Mouse (Mus musculus) midbrain, postnatal 0 days (tissue): Measurements from ENCODE around the gene Zfp423. TPM values are rescaled to one million over a fixed set of nuclear protein-coding genes. Genes with fewer than 3 reads are reported as not detected.

Experiments
- ATAC-seq: fragments of 200-750 bp; cut with Nextera tagmentation; 2 replicates; pipeline ENCODE4 v1.8.0; 2017; ENCODE audit warnings: moderate number of reproducible peaks, mild to moderate bottlenecking, moderate TSS enrichment, moderate library complexity; ENCODE audit not compliant: low FRiP score
- DNase-seq: peaks from one replicate; pipeline ENCODE4 v3.0.0-alpha.2; 2015; ENCODE audit warnings: low spot score
- H3K27ac ChIP-seq: fragments of 300-500 bp; sonication (generic); 2 replicates; pipeline ENCODE4 v1.5.1; 2014; ENCODE audit warnings: low read depth, mild to moderate bottlenecking, low read length, mixed read lengths
- H3K27me3 ChIP-seq: fragments of 300-500 bp; sonication (generic); 2 replicates; pipeline ENCODE4 v1.6.1; 2014; ENCODE audit warnings: low read length, control low read depth, mixed read lengths; ENCODE audit not compliant: insufficient read depth
- H3K36me3 ChIP-seq: fragments of 300-500 bp; sonication (generic); 2 replicates; pipeline ENCODE4 v1.6.1; 2014; ENCODE audit warnings: low read length, control low read depth, mixed read lengths; ENCODE audit not compliant: insufficient read depth
- H3K4me1 ChIP-seq: fragments of 300-500 bp; sonication (generic); 2 replicates; pipeline ENCODE4 v1.6.1; 2014; ENCODE audit warnings: mild to moderate bottlenecking, control low read depth, antibody characterized with exemption, low read length, mixed read lengths; ENCODE audit not compliant: insufficient read depth
- H3K4me2 ChIP-seq: fragments of 300-500 bp; sonication (generic); 2 replicates; pipeline ENCODE4 v1.6.1; 2014; ENCODE audit warnings: low read depth, mild to moderate bottlenecking, low read length, mixed read lengths; ENCODE audit not compliant: poor library complexity, severe bottlenecking
- H3K4me3 ChIP-seq: fragments of 300-500 bp; sonication (generic); 2 replicates; pipeline ENCODE4 v1.5.1; 2014; ENCODE audit warnings: low read depth, mild to moderate bottlenecking, low read length, moderate library complexity
- H3K9ac ChIP-seq: fragments of 300-500 bp; sonication (generic); replicated peaks from 2 replicates; pipeline ENCODE4 v1.6.1; 2014; ENCODE audit warnings: mild to moderate bottlenecking, low read length, moderate library complexity, mixed read lengths; ENCODE audit not compliant: poor library complexity, severe bottlenecking
- H3K9me3 ChIP-seq: fragments of 300-500 bp; sonication (generic); 2 replicates; pipeline ENCODE4 v1.6.1; 2016; ENCODE audit warnings: low read length, control low read depth
- CTCF ChIP-seq: IDR thresholded peaks from 2 replicates; pipeline ENCODE4 v1.5.1; 2016; ENCODE audit warnings: antibody characterized with exemption, mild to moderate bottlenecking
- WGBS: fragments of 180-500 bp; shearing (Covaris S2); extraction: QIAGEN DNeasy Blood & Tissue Kit; methylation state at CpG from one replicate; pipeline ENCODE4 v1.1.7; 2014; 5-methylcytosine and 5-hydroxymethylcytosine counted together
- polyA plus RNA-seq: library from polyadenylated mRNA; unstranded; fragments of >200 nt; fragmentation: Nextera tagmentation; extraction: Ambion mirVana; gene quantifications from 2 replicates; pipeline ENCODE4 v1.2.1, GENCODE M21; 2015
- total RNA-seq: library from RNA; depleted of rRNA; stranded (reverse); fragments of >200 nt; gene quantifications from 2 replicates; pipeline ENCODE4 v1.2.3, GENCODE M21; 2014; rRNA removed

Zfp423 gene
- total and polyA plus RNA-seq, 2 experiments from 2014 or later, result 22.9 to 57.5 TPM

- no peaks in the 10 kb centered on the region for H3K27me3 ChIP-seq
- no peak for TF ChIP-seq CTCF
- H3K4me1 ChIP-seq, result no peaks in the 10 kb centered on the region
- H3K4me3 ChIP-seq, result no peak overlapping the region
- no peak overlapping the region for H3K27ac ChIP-seq
- ATAC-seq (no peak), DNase-seq (peak; percentile 30)
- H3K4me2 ChIP-seq, result no peak overlapping the region
- no peaks in the 10 kb centered on the region for H3K9me3 ChIP-seq
- WGBS, result 88% methylated on average over 12 of the region's 12 CpGs
- H3K9ac ChIP-seq, result no peak overlapping the region
- no peaks in the 10 kb centered on the region for H3K36me3 ChIP-seq
Measured at GRCm38 (mm10) chr8:87621181-87621580, 338.2 kb downstream of the Zfp423 start.

- H3K9ac ChIP-seq, result no peak overlapping the region
- no peak overlapping the region for H3K4me2 ChIP-seq
- H3K36me3 ChIP-seq, result no peaks in the 10 kb centered on the region
- H3K4me3 ChIP-seq, result no peak overlapping the region
- no peak overlapping the region for H3K27ac ChIP-seq
- no peaks in the 10 kb centered on the region for H3K27me3 ChIP-seq
- DNase-seq (peak; percentile 71), ATAC-seq (no peak; the same call in 1 of the 2 replicates)
- no peaks in the 10 kb centered on the region for H3K4me1 ChIP-seq
- TF ChIP-seq CTCF, result no peak
- no peaks in the 10 kb centered on the region for H3K9me3 ChIP-seq
- WGBS, result 71% methylated on average over 6 of the region's 6 CpGs
Measured at GRCm38 (mm10) chr8:87620225-87620624, 339.2 kb downstream of the Zfp423 start.

DNA sequence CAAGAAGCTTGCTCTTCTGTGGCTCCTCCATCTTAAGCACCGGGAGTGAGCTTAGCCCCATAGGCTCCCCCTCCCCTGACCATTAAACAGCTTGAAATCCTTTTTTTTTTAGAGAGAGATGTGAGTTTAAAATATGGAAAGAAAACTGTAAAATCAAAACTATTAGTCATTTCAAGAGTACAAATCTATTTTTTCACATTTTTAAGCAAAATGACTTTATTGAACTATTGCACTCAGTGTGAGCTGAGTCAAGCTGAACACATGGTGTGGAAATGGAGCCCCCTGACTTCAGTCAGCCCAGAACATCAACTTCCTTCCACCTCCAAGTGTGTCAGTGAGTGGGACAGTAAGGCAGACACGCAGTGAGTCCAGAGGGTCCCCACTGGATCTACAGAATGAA is 339.9 kb downstream of the Zfp423 start:
- no peak overlapping the region for H3K4me2 ChIP-seq
- H3K27ac ChIP-seq, result no peak overlapping the region
- no peaks in the 10 kb centered on the region for H3K36me3 ChIP-seq
- 82% methylated on average over 2 of the region's 2 CpGs for WGBS
- no peak for ATAC-seq
- TF ChIP-seq CTCF, result no peak
- DNase-seq, result no peak
- no peaks in the 10 kb centered on the region for H3K9me3 ChIP-seq
- no peak overlapping the region for H3K4me3 ChIP-seq
- H3K9ac ChIP-seq, result no peak overlapping the region
- H3K27me3 ChIP-seq, result no peaks in the 10 kb centered on the region
- H3K4me1 ChIP-seq, result no peaks in the 10 kb centered on the region

DNA sequence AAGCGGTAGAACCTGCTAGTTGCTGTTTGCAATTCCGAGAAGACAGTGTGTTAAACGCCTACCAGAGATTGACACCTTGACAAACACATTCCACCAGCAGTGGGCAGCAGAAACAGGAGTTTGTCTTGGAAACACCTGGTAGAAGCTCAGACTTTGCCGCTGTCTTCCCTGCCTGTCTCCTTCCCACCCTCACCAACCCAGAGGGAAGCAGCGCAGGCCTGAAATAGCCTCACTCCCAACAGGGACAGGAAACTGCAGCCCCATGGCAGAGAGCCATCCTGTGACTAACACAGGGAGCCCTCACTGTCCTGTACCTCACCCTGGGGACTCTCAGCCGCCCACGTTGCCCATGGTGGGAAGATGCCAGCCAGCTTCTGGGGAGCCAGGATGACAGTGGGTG is 340.3 kb downstream of the Zfp423 start:
- no peaks in the 10 kb centered on the region for H3K27me3 ChIP-seq
- DNase-seq (peak; percentile 74), ATAC-seq (no peak)
- 45% methylated on average over 7 of the region's 7 CpGs for WGBS
- no peak overlapping the region for H3K9ac ChIP-seq
- no peak overlapping the region for H3K27ac ChIP-seq
- TF ChIP-seq CTCF, result peak; percentile 78
- H3K4me1 ChIP-seq, result no peaks in the 10 kb centered on the region
- H3K9me3 ChIP-seq, result no peaks in the 10 kb centered on the region
- H3K4me2 ChIP-seq, result no peak overlapping the region
- H3K36me3 ChIP-seq, result no peaks in the 10 kb centered on the region
- H3K4me3 ChIP-seq, result no peak overlapping the region

GRCm38 (mm10) chr8:87613701-87614100 is 345.7 kb downstream of the Zfp423 start:
- Histone ChIP-seq H3K4me2 (no peak overlapping the region), H3K9ac (no peak overlapping the region), H3K4me1 (no peaks in the 10 kb centered on the region), H3K27ac (no peak overlapping the region), H3K9me3 (no peaks in the 10 kb centered on the region), H3K27me3 (no peaks in the 10 kb centered on the region), H3K4me3 (no peak overlapping the region), H3K36me3 (no peaks in the 10 kb centered on the region)
- ATAC-seq (no peak), DNase-seq (peak; percentile 38)
- WGBS, result 100% methylated on average over 1 of the region's 1 CpGs
- TF ChIP-seq CTCF, result peak; percentile 70

Other genes starting within 250 kb of the Zfp423 start
- gene Cnep1r1, start 159.2 kb upstream of the Zfp423 start, total RNA-seq, result 24.8 and 33.1 TPM in 2 replicates
- 22.2 and 22.3 TPM in 2 replicates for gene Cnep1r1, start 159.2 kb upstream of the Zfp423 start, polyA plus RNA-seq
- 38.0 and 43.4 TPM in 2 replicates for gene Heatr3, start 178.3 kb upstream of the Zfp423 start, total RNA-seq
- 26.9 and 27.7 TPM in 2 replicates for gene Heatr3, start 178.3 kb upstream of the Zfp423 start, polyA plus RNA-seq
- gene Tent4b, start 239.6 kb upstream of the Zfp423 start, total RNA-seq, result 34.9 and 36.9 TPM in 2 replicates
- 7.9 and 8.9 TPM in 2 replicates for gene Tent4b, start 239.6 kb upstream of the Zfp423 start, polyA plus RNA-seq